16 mouse cellular contexts compared by ENCODE assay signal in genomic region chr1:57906312-57906711, GRCm38 (mm10).
DNase-seq lines count a peak whose midpoint lies in the region; ATAC-seq and TF ChIP-seq lines count a peak whose summit lies in the region.
"Had no signal": no experiment of that assay in that cellular context is flagged by ENCODE, and none has a peak within 500 bp of the region (broad histone marks: within the 10 kb centered on the region; RNA-seq: fewer than 3 reads in every experiment).

No protein-coding gene starts in this region.

- DNase-seq in lung, embryonic 14.5 days: peak; percentile 52
- no peak for DNase-seq in lung, adult 18-20 months
- no peak for DNase-seq in stomach, postnatal 0 days (ENCODE audit: low spot score)
- DNase-seq in frontal cortex, postnatal 36 days (ENCODE audit: low spot score in 2 of 2): no peak
- DNase-seq in midbrain, embryonic 14.5 days: no peak
- DNase-seq: cerebellum, adult 2 months; gastrocnemius, postnatal 25 days; right cerebral cortex, postnatal 4 days had no signal

- no peak for TF ChIP-seq CTCF in lung, embryonic 14.5 days (IDR thresholded peaks at IDR 0.05; ENCODE audit: low read depth)
- TF ChIP-seq CTCF in stomach, postnatal 0 days (IDR thresholded peaks at IDR 0.05; ENCODE audit: low read depth): no peak

- H3K36me3 ChIP-seq in forebrain, embryonic 15.5 days: no peaks in the 10 kb centered on the region
- peaks cover 14% of the 10 kb centered on the region for H3K36me3 ChIP-seq in forebrain, embryonic 13.5 days (ENCODE audit: poor library complexity, severe bottlenecking)
- H3K36me3 ChIP-seq in lung, embryonic 14.5 days (ENCODE audit: insufficient read depth): peaks cover 25% of the 10 kb centered on the region
- H3K36me3 ChIP-seq in intestine, embryonic 16.5 days (ENCODE audit: control insufficient read depth, insufficient read depth, low read length): 0 out of 2 replicates have a peak, but pooled peaks cover 2% of the 10 kb centered on the region
- H3K36me3 ChIP-seq in stomach, postnatal 0 days (ENCODE audit: control insufficient read depth, insufficient read depth, low read length): peaks cover 8% of the 10 kb centered on the region
- peaks cover 15% of the 10 kb centered on the region for H3K36me3 ChIP-seq in midbrain, embryonic 14.5 days (ENCODE audit: control insufficient read depth, insufficient read depth, low read length)
- H3K36me3 ChIP-seq: liver, embryonic 12.5 days had no signal

- H3K4me1 ChIP-seq in forebrain, embryonic 15.5 days: peaks cover 11% of the 10 kb centered on the region; the same call in 1 of the 2 replicates
- 0 out of 2 replicates have a peak, but pooled peaks cover 5% of the 10 kb centered on the region for H3K4me1 ChIP-seq in forebrain, embryonic 13.5 days
- no peaks in the 10 kb centered on the region for H3K4me1 ChIP-seq in lung, embryonic 14.5 days (ENCODE audit: insufficient read depth)
- no peaks in the 10 kb centered on the region; the same call in 1 of the 2 replicates for H3K4me1 ChIP-seq in intestine, embryonic 16.5 days (ENCODE audit: control insufficient read depth, insufficient read depth, low read length)
- H3K4me1 ChIP-seq in stomach, postnatal 0 days (replicated peaks; ENCODE audit: control insufficient read depth, insufficient read depth): no peaks in the 10 kb centered on the region
- H3K4me1 ChIP-seq in midbrain, embryonic 14.5 days (ENCODE audit: control insufficient read depth, insufficient read depth, low read length): no peaks in the 10 kb centered on the region
- H3K4me1 ChIP-seq: hindbrain, embryonic 12.5 days; liver, embryonic 12.5 days; midbrain, embryonic 15.5 days had no signal

- no peak for TF ChIP-seq EP300 in stomach, postnatal 0 days (optimal IDR thresholded peaks at IDR 0.05)

- 0 out of 2 replicates have a peak, but pooled peaks have one; percentile 27 for ATAC-seq in forebrain, embryonic 15.5 days (replicated peaks)
- ATAC-seq in forebrain, embryonic 13.5 days: no peak
- ATAC-seq in lung, embryonic 14.5 days (ENCODE audit: insufficient read depth): peak; percentile 67
- no peak for ATAC-seq in intestine, embryonic 16.5 days
- no peak for ATAC-seq in stomach, postnatal 0 days (ENCODE audit: low FRiP score, low TSS enrichment)
- no peak for ATAC-seq in midbrain, embryonic 14.5 days (ENCODE audit: low FRiP score, low TSS enrichment)
- ATAC-seq: forebrain, embryonic 16.5 days; liver, embryonic 12.5 days; midbrain, embryonic 15.5 days had no signal

- no peaks in the 10 kb centered on the region for H3K9me3 ChIP-seq in forebrain, embryonic 15.5 days
- no peaks in the 10 kb centered on the region for H3K9me3 ChIP-seq in forebrain, embryonic 13.5 days (replicated peaks)
- no peaks in the 10 kb centered on the region for H3K9me3 ChIP-seq in lung, embryonic 14.5 days (ENCODE audit: low read depth, low read length)
- no peaks in the 10 kb centered on the region for H3K9me3 ChIP-seq in intestine, embryonic 16.5 days (ENCODE audit: control insufficient read depth, low read length)
- H3K9me3 ChIP-seq in stomach, postnatal 0 days (ENCODE audit: control insufficient read depth, low read length): no peaks in the 10 kb centered on the region
- no peaks in the 10 kb centered on the region for H3K9me3 ChIP-seq in midbrain, embryonic 14.5 days (ENCODE audit: control insufficient read depth, low read length)
- H3K9me3 ChIP-seq: heart, embryonic 13.5 days; hindbrain, embryonic 12.5 days; liver, embryonic 12.5 days; midbrain, embryonic 15.5 days had no signal

- 0 out of 2 replicates have a peak overlapping the region, but pooled peaks have one; percentile 3 for H3K27ac ChIP-seq in forebrain, embryonic 15.5 days (replicated peaks)
- no peak overlapping the region for H3K27ac ChIP-seq in forebrain, embryonic 13.5 days
- peak overlapping the region; percentile 74 for H3K27ac ChIP-seq in lung, embryonic 14.5 days (ENCODE audit: low read depth)
- H3K27ac ChIP-seq in intestine, embryonic 16.5 days (ENCODE audit: low read length): 0 out of 2 replicates have a peak overlapping the region, but pooled peaks have one; percentile 4
- 0 out of 2 replicates have a peak overlapping the region, but pooled peaks have one; percentile 13 for H3K27ac ChIP-seq in stomach, postnatal 0 days (replicated peaks)
- H3K27ac ChIP-seq in midbrain, embryonic 14.5 days (replicated peaks; ENCODE audit: low read depth, low read length): no peak overlapping the region
- H3K27ac ChIP-seq: hindbrain, embryonic 12.5 days; liver, embryonic 12.5 days; midbrain, embryonic 15.5 days had no signal

- H3K9ac ChIP-seq in forebrain, embryonic 15.5 days (replicated peaks): no peak overlapping the region
- H3K9ac ChIP-seq in forebrain, embryonic 13.5 days: no peak overlapping the region
- no peak overlapping the region for H3K9ac ChIP-seq in lung, embryonic 14.5 days
- H3K9ac ChIP-seq in intestine, embryonic 16.5 days (ENCODE audit: low read depth, low read length): no peak overlapping the region
- H3K9ac ChIP-seq in stomach, postnatal 0 days (ENCODE audit: low read length): no peak overlapping the region
- no peak overlapping the region for H3K9ac ChIP-seq in midbrain, embryonic 14.5 days (replicated peaks; ENCODE audit: low read length)
- H3K9ac ChIP-seq: heart, embryonic 13.5 days; hindbrain, embryonic 12.5 days; liver, embryonic 12.5 days; midbrain, embryonic 15.5 days had no signal

- H3K4me2 ChIP-seq in forebrain, embryonic 15.5 days (replicated peaks): no peak overlapping the region
- no peak overlapping the region for H3K4me2 ChIP-seq in forebrain, embryonic 13.5 days
- H3K4me2 ChIP-seq in lung, embryonic 14.5 days: no peak overlapping the region
- no peak overlapping the region for H3K4me2 ChIP-seq in intestine, embryonic 16.5 days (ENCODE audit: low read depth, low read length)
- no peak overlapping the region for H3K4me2 ChIP-seq in stomach, postnatal 0 days (replicated peaks; ENCODE audit: low read depth)
- H3K4me2 ChIP-seq in midbrain, embryonic 14.5 days (ENCODE audit: low read length): no peak overlapping the region
- H3K4me2 ChIP-seq: heart, embryonic 13.5 days; hindbrain, embryonic 12.5 days; liver, embryonic 12.5 days; midbrain, embryonic 15.5 days had no signal

- H3K4me3 ChIP-seq in forebrain, embryonic 15.5 days: no peak overlapping the region
- no peak overlapping the region for H3K4me3 ChIP-seq in forebrain, embryonic 13.5 days
- no peak overlapping the region for H3K4me3 ChIP-seq in lung, embryonic 14.5 days (ENCODE audit: low read depth, low read length)
- H3K4me3 ChIP-seq in intestine, embryonic 16.5 days (ENCODE audit: low read length): no peak overlapping the region
- H3K4me3 ChIP-seq in stomach, postnatal 0 days (ENCODE audit: low read depth, low read length): no peak overlapping the region
- H3K4me3 ChIP-seq in midbrain, embryonic 14.5 days (replicated peaks; ENCODE audit: low read depth, low read length): no peak overlapping the region
- H3K4me3 ChIP-seq: heart, embryonic 13.5 days; hindbrain, embryonic 12.5 days; liver, embryonic 12.5 days; midbrain, embryonic 15.5 days had no signal

- no peaks in the 10 kb centered on the region for H3K27me3 ChIP-seq in forebrain, embryonic 15.5 days
- H3K27me3 ChIP-seq in forebrain, embryonic 13.5 days: no peaks in the 10 kb centered on the region
- H3K27me3 ChIP-seq in lung, embryonic 14.5 days (ENCODE audit: insufficient read depth, low read length): no peaks in the 10 kb centered on the region
- H3K27me3 ChIP-seq in intestine, embryonic 16.5 days (replicated peaks; ENCODE audit: control insufficient read depth, insufficient read depth, low read length): no peaks in the 10 kb centered on the region
- H3K27me3 ChIP-seq in stomach, postnatal 0 days (ENCODE audit: control insufficient read depth, insufficient read depth, low read length): no peaks in the 10 kb centered on the region
- no peaks in the 10 kb centered on the region for H3K27me3 ChIP-seq in midbrain, embryonic 14.5 days (ENCODE audit: control insufficient read depth, insufficient read depth, low read length)
- H3K27me3 ChIP-seq: heart, embryonic 13.5 days; hindbrain, embryonic 12.5 days; liver, embryonic 12.5 days; midbrain, embryonic 15.5 days had no signal

Comparison
In these comparisons a context has a peak if more than half of its experiments do, and no peak if none do; other contexts are left out.
1. ATAC-seq: peak in forebrain, embryonic 15.5 days (single experiment) and lung, embryonic 14.5 days (single experiment); none in forebrain, embryonic 13.5 days (single experiment), intestine, embryonic 16.5 days (single experiment), stomach, postnatal 0 days (single experiment) and midbrain, embryonic 14.5 days (single experiment).
2. H3K27ac ChIP-seq: peak in forebrain, embryonic 15.5 days (single experiment), lung, embryonic 14.5 days (single experiment), intestine, embryonic 16.5 days (single experiment) and stomach, postnatal 0 days (single experiment); none in forebrain, embryonic 13.5 days (single experiment) and midbrain, embryonic 14.5 days (single experiment).